Mouse (Mus musculus): ENCODE measurements at regions not wholly inside any gene's neighbourhood (a gene's known extent, or its start where the extent isn't known, plus 50 kb on each side); places are given as distances from the start of the nearest gene placed in this dataset.
"Not testable (repeated sequence)": the region's sequence is repeated elsewhere in the genome, so short reads cannot be mapped to it uniquely, and the experiment has no call there.

DNA sequence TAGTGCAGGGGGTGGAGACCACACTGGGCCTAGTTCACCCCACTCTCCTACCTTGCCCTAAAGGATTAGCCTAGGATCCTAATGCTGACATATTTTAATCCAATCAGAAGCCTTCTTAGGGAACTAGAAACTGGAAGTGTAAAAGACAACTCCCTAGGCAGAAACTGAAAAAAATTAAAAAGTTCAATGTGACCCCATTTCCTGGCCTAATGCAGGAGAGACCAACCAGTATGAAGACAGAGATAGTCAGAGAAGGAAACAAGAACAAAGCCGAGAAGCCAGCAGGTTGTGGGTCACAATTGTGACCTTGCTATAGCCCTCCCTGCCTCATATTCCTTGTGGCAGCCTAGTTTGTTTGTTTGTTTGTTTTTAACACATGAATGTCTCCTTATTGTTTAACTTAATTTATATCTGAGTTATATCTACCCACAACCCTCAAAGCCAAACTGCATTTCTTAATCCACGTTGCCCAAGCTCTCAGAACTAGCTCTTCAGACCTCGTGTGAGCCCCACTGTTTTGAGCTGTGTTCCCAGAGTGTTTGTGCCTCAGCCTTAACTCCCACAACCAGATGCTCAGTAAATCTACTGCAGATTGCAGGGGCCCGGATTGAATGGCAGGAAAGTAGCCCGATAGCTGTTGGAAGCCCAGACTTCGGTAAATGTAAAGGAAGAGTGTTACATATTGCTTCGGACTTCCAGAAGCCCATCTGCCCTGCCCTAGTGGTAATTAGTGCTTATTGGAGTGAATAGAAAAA is 139.0 kb upstream of the Tbl1xr1 start:
- no peak for DNase-seq (ENCODE audit: low spot score in 2 of 2)

DNA sequence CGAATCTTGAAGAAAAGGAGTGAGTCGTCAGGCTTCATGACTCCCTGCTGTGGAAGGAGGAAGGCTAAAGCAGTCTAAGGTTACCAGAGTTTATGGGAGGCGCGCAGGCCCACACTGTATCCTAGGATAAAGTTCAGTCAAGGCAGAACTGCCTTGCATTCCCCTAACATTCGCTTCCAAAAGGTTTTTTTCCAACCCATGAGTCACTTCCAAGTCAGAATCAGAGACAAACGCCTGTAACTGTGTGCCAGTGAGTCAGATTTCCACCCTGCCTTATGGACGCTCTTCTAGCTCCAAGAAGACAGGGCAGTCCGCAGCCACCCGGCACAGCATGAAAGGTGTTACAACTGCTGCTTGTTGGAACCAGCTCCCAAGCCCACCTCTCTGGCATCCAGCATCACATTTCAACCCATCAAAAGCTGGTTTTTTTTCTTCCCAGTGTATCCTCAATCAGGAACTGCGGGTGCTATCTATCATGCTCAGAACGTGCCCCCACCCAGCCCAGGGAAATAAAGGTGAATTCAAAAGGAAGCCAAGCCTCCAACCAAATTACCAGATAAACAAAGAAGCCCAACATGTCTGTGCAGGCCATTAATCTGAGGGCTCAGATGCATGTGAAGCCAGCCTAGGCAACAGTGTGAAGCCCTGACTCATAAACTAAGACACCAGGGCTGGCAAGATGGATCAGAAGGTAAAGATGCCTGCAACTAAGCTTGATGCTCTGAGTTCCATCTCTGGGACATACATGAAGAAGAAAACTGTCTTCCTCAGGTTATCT is 138.2 kb upstream of the Tbl1xr1 start:
- DNase-seq (ENCODE audit: low spot score in 2 of 2) = no peak

GRCm38 (mm10) chr3:21939738-21940137 is 136.7 kb upstream of the Tbl1xr1 start:
- no peak for DNase-seq (ENCODE audit: low spot score in 2 of 2)

- DNase-seq (ENCODE audit: low spot score in 2 of 2) = peak in 1 of 2 experiments; percentile 54
Observed at GRCm38 (mm10) chr3:21941596-21941995, 134.9 kb upstream of the Tbl1xr1 start.

- DNase-seq (ENCODE audit: low spot score in 2 of 2) = peak in 1 of 2 experiments; percentile 35
Observed at GRCm38 (mm10) chr3:21942912-21943311, 133.5 kb upstream of the Tbl1xr1 start.

DNA sequence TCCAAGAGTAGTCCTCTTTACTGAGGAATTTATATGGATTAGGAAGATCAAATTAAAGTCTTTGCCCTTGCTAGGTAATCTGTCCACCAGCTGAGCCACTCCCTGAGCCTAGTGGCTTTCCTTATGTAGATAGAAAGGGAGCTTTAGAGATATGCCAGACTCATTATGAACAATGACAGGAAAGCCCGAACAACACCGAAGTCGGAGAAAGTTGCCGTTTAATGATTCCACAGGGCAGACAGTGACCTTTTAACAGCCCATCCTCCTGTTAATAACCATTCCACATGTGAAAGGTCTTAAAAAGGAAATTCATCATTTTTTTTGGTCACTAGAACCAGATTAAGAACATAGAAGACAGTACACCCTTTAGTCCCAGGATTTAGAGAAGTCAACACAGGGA is 130.7 kb upstream of the Tbl1xr1 start:
- DNase-seq (ENCODE audit: low spot score in 2 of 2) = no peak

GRCm38 (mm10) chr3:21947320-21948073 is 129.0 kb upstream of the Tbl1xr1 start:
- DNase-seq (ENCODE audit: low spot score in 2 of 2) = no peak

- DNase-seq (ENCODE audit: low spot score in 2 of 2) = no peak
Observed at GRCm38 (mm10) chr3:21948074-21948659, 128.3 kb upstream of the Tbl1xr1 start.

- no peak for DNase-seq (ENCODE audit: low spot score in 2 of 2)
Observed at GRCm38 (mm10) chr3:21949459-21949858, 127.0 kb upstream of the Tbl1xr1 start.

DNA sequence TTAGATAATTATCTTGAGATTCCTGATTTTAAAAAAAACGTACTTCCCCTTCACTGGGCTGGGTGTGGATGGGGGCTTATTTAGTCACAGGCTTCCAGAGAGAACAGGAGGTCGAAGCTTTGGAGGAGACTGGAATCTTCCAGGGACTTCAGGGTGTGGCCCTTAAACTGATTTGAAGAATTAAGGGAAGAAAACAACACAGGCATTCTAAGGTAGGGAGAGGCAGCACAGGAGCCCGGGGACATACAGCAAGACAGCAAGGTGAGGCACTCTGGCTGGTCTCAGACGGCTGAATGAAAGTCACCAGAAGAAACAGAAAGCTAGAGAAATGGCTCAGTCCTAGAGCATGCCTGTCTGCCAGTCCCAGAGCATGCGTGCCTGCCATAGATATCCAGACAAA is 125.9 kb upstream of the Tbl1xr1 start:
- DNase-seq (ENCODE audit: low spot score in 2 of 2) = no peak

- no peak for DNase-seq (ENCODE audit: low spot score in 2 of 2)
Observed at GRCm38 (mm10) chr3:21951446-21952285, 124.8 kb upstream of the Tbl1xr1 start.

- DNase-seq (ENCODE audit: low spot score in 2 of 2) = peak; percentile 69 to 82
Observed at GRCm38 (mm10) chr3:21952695-21953415, 123.6 kb upstream of the Tbl1xr1 start.

GRCm38 (mm10) chr3:21953416-21953810 is 123.0 kb upstream of the Tbl1xr1 start:
- peak in 1 of 2 experiments; percentile 36 for DNase-seq (ENCODE audit: low spot score in 2 of 2)

GRCm38 (mm10) chr3:21955681-21956080 is 120.8 kb upstream of the Tbl1xr1 start:
- no peak for DNase-seq (ENCODE audit: low spot score in 2 of 2)

GRCm38 (mm10) chr3:21957105-21957504 is 119.3 kb upstream of the Tbl1xr1 start:
- DNase-seq (ENCODE audit: low spot score in 2 of 2) = not testable (repeated sequence)

- no peak for DNase-seq (ENCODE audit: low spot score in 2 of 2)
Observed at GRCm38 (mm10) chr3:21958595-21959286, 117.7 kb upstream of the Tbl1xr1 start.

GRCm38 (mm10) chr3:21961091-21961490 is 115.4 kb upstream of the Tbl1xr1 start:
- peak; percentile 32 to 49 for DNase-seq (ENCODE audit: low spot score in 2 of 2)

DNA sequence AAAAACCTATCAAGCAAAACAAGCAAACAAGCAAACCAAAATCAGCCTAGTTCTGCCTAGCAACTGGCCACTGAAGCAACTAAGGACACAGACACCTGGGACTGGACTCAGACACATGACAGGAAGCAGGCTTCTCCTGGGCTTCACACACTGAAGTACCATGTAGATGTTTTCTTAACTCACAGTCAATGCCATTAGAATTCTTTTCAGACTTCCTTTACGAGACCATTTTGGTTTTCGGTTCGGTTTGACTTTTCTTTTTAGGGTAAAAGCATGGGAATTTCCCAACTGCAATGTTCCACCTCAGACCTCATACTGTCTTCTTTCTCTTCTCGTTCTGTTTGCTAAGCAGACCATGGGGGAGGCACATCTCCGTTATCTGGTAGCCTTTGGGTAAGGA is 114.7 kb upstream of the Tbl1xr1 start:
- peak; percentile 47 to 55 for DNase-seq (ENCODE audit: low spot score in 2 of 2)

GRCm38 (mm10) chr3:21962360-21962782 is 114.1 kb upstream of the Tbl1xr1 start:
- DNase-seq (ENCODE audit: low spot score in 2 of 2) = peak in 1 of 2 experiments; percentile 34
